Mouse (Mus musculus) gonadal fat pad, adult 2 months (tissue): ENCODE measurements around the gene Rnf24. TPM values are rescaled to one million over a fixed set of nuclear protein-coding genes. Genes with fewer than 3 reads are reported as not detected.
A peak's percentile ranks its signal among the peaks of the same experiment; 100 is the strongest.

Source experiments
- DNase-seq: peaks from one replicate; pipeline ENCODE4 v3.0.0-alpha.2; 2012; ENCODE audit warnings: low read depth
- polyA plus RNA-seq: library from polyadenylated mRNA; depleted of rRNA; stranded (reverse); fragments of >200 nt; gene quantifications from 2 replicates; pipeline ENCODE4 v1.2.3, GENCODE M21; 2012; rRNA removed

Gene Rnf24
- polyA plus RNA-seq, 1 experiment = 8.5 TPM

DNA sequence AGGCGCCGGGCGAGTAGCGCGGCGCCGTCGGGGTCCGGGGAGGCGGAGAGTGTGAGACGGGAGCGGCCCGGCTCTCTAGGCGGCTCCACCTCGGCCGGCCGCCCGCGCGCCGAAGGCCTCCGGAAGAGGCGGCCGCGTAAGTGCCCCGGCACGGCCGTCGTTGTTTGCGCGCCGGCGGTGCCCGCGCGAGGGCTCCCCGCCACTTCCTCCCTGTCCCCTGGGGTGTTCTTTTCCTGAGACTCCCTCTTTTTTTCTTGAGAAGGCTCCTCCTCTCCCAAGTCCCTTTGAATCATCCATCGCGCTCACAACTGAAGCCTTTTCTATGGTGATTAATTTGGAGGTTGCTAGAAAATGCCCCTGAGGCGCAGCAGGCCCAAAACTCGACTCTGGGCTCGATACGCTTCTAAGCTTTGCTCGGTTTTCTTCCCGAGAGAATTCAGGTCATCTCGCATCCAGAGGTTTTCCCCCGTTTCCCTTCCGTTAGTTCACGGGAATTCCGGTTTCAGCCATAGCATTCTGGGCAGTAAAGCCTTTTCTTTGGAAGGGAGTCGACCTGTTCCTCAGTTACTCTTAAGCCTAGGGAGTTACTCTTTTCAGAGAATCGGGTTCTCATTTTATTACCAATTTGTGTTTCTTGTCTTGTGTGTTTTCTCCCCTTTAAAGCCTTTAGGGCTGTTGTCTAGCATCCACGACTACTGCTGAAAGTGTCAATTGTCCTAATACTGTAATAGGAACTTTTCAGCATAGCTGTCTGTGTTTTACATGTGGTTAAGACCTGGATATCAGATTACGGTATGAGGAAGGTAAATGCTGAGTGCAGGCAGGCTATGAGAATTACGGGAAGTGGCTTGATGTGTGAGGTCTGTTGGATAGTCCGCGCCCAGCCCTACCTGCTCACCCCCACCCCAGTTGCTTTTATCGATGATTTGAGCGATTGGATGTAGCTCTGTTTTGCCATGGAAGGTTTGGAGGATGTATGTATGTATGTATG lies 89.7 kb downstream of the Rnf24 start:
- DNase-seq = no peak

DNA sequence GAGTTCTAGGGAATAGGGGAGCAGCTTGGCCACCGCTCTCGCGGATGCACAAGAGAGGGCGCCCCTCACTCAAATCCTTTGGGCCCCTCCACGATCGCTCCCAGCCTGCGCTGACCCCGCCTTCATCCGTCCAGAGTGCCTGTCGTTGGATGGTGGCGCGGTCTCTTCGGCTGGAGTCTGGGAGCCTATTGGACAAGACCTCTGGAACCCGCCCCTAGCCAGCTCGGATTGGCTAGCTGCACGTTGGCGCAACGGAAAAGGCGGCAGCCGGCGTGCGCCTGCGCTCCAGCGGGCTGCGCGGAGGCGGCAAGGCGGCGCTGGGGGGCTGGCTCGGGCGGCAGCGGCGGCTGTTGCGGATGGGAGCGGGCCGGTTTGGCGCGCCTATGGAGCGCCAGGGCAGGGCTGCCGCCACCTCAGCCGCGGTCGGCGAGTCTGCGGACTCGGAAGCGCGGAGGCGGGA lies 90.4 kb downstream of the Rnf24 start, which contains the start of gene Pank2:
TSS of gene Pank2 (plus strand) at position 283 of the 460 bp plus-strand sequence.
- DNase-seq = peak; percentile 67

DNA sequence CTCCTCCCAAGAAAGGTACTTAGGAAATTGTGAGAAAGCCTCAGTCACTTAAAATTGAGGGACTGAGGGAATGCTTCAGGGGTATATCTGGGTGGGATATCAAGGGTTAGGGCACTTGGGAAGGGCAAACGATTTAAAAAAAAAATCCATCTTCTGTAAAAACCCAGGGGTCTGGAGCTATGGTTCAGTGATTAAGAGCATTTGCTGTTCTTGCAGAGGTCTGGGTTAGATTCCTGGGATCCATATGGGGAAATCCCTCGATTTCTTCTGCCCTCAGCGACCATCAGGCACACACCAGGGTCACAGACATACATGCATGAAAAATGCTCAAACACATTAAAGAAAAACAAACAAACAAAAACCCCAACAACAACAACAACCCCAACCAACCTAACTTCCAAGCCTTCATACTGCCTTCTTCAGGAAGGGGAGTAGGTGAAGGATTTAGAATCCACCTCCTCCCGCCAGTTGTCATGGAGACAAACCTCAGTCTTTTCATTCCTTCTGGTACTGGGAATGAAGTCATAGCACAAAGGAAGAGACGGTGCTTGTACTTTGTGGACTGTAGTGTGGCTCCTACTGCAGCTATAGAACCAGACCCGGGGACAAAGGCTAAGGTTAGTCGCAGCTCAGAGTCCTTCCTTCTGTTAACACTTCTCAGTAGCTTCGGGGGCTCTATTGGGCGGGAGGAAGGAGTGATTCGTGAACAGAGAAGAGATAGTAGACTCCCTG lies 91.0 kb downstream of the Rnf24 start:
- no peak for DNase-seq

DNA sequence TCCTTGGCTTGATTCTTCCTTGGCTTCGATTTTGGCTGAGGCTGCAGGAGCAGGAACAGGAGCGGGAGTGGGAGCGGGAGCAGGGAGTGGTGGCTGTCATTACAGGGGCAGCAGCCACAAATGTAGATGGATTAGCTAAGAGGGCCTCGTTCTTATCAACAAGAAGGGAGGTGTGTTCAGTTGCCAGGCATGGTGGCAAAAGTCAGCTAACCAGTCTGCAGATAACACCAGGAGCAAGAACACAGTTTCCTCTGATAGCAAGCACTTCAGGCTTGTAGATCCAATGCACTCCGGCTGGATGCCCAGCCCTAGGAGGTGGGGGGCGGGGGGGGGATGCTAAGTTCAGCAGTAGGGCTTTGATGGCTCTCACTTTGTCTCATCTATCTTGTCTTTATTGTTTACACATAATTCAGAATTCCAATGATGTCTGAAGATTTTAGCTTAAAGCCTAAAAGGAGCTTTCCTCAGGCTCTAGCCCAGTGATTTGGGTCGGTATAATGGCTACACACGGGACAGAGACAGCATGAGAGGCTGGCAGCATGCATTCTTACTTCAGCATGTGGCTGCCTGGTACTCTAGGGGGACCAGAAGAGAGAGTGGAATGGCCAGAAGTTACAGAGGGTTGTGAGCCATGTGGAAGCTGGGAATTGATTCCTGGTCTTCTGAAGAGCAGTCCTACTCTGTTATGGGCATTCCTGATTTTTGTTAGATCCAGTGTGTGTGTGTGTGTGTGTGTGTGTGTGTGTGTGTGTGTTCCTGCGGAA lies 92.0 kb downstream of the Rnf24 start:
- no peak for DNase-seq

DNA sequence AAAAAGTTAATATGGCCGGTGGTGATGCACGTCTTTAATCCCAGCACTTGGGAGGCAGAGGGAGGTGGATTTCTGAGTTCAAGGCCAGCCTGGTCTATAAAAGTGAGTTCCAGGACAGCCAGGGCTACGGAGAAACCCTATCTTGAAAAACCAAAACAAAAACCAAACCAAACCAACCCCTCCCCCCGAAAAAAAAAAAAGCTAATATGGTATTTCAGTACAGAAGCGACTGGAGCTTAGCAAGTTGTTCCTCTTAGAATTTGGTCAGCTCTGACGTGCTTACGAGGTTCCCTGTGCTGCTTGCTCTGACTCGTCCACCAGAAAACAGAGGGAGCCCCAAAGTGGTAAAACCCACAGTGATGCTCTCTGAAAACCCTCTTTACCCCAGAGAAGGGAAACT lies 94.0 kb downstream of the Rnf24 start:
- DNase-seq = no peak

- no peak for DNase-seq
Measured at GRCm38 (mm10) chr2:131255738-131256137, 97.0 kb downstream of the Rnf24 start.

DNA sequence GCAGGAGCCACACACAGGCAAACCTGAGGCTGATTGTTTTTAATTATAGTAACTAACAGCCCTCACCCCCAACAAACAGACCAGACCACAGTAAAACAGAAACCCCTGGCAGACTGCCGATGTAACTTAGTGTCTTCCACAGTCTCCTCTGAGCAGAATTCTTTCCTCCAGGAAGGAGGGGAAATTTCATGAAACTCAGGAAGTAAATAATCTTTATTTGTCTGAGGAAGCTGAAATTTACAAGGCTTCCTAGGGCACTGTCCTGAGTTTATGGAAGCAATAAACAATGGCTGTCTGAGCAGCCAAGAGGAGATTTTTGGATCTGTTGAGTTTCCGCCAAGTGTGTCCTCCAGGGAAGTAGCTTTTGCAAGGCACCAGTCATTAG lies 98.4 kb downstream of the Rnf24 start:
- DNase-seq = no peak

DNA sequence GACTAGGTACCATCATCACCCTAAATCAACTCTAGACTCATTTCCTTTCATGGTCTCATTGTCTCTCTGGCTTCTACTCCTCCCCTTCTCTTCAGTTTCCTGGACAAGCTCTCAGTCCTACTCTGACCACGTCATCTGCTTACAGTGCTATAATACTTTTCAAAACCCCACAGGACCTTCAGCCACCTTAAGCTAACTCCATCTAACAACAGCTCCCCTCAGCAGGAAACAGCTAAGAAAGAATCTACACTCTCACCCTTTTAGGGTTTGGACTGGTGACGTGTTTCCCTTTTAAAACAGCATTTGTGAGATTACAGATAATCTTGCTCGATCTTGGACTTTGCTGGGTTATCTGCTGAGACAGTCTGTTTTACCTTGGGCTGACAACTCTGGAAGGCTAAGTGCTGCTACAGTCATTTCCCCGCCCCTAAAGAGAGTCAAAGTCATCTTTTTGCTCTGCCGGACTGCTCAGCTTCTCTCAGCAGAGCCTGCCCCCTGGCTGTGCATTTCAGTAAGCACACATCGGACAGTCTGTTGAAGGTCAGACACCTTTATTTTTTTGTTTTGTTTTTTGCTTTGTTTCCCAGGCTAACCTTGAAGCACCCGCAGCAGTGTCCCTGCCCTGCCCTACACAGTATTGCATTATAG lies 98.9 kb downstream of the Rnf24 start:
- no peak for DNase-seq

Other genes starting within 250 kb of the Rnf24 start
- 21.7 and 30.8 TPM in 2 replicates for gene Hspa12b, start 225.6 kb downstream of the Rnf24 start, polyA plus RNA-seq
- gene Gm11037, start 219.4 kb downstream of the Rnf24 start, polyA plus RNA-seq = not detected in 2 replicates
- 117 and 168 TPM in 2 replicates for gene 1700037H04Rik, start 192.8 kb downstream of the Rnf24 start, polyA plus RNA-seq
- 68.6 and 75.4 TPM in 2 replicates for gene Cenpb, start 172.8 kb downstream of the Rnf24 start, polyA plus RNA-seq
- gene Cdc25b, start 165.9 kb downstream of the Rnf24 start, polyA plus RNA-seq = 12.7 and 14.4 TPM in 2 replicates
- 4.3 and 4.8 TPM in 2 replicates for gene Spef1, start 165.6 kb downstream of the Rnf24 start, polyA plus RNA-seq
- 51.1 and 54.9 TPM in 2 replicates for gene Ap5s1, start 145.8 kb downstream of the Rnf24 start, polyA plus RNA-seq
- 59.9 and 76.7 TPM in 2 replicates for gene Mavs, start 118.8 kb downstream of the Rnf24 start, polyA plus RNA-seq
- 15.7 and 18.0 TPM in 2 replicates for gene Pank2, start 90.4 kb downstream of the Rnf24 start, polyA plus RNA-seq
- gene Smox, start 138.6 kb upstream of the Rnf24 start, polyA plus RNA-seq = 34.6 and 43.2 TPM in 2 replicates
- gene Adra1d, start 209.4 kb upstream of the Rnf24 start, polyA plus RNA-seq = 5.3 and 6.5 TPM in 2 replicates